Mouse (Mus musculus) 416B (cell line): ENCODE measurements at regions not wholly inside any gene's neighbourhood (a gene's known extent, or its start where the extent isn't known, plus 50 kb on each side); places are given as distances from the start of the nearest gene placed in this dataset.
"Not testable (repeated sequence)": the region's sequence is repeated elsewhere in the genome, so short reads cannot be mapped to it uniquely, and the experiment has no call there.

ENCODE experiments used
- DNase-seq: peaks from one replicate; pipeline ENCODE4 v3.0.0; 2011; ENCODE audit warnings: low read depth

DNA sequence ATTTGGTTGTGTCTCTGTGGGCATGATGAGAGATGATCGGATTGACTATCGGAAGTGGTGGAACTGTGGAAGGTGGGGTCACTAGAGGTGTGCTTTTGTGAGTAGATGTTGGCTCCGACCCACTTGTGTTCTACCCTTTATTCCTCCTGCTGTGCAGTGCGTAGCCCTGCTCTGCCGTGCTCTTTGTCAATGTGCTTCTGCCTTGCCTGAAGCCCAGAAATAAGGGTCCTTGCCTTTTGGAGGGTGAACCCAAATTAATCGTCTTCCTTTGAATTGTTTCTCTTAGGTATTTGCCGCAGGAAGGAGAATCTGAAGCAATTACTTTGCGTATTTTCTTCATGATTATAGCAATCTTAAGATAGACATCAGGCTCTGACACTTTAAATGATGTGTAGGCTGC is 421.6 kb upstream of the Zfp507 start:
- no peak for DNase-seq

- DNase-seq = no peak
These were observed 415.6 kb upstream of the Zfp507 start for GRCm38 (mm10) chr7:36218386-36218785.

GRCm38 (mm10) chr7:36210034-36210433 is 407.2 kb upstream of the Zfp507 start:
- DNase-seq = no peak

DNA sequence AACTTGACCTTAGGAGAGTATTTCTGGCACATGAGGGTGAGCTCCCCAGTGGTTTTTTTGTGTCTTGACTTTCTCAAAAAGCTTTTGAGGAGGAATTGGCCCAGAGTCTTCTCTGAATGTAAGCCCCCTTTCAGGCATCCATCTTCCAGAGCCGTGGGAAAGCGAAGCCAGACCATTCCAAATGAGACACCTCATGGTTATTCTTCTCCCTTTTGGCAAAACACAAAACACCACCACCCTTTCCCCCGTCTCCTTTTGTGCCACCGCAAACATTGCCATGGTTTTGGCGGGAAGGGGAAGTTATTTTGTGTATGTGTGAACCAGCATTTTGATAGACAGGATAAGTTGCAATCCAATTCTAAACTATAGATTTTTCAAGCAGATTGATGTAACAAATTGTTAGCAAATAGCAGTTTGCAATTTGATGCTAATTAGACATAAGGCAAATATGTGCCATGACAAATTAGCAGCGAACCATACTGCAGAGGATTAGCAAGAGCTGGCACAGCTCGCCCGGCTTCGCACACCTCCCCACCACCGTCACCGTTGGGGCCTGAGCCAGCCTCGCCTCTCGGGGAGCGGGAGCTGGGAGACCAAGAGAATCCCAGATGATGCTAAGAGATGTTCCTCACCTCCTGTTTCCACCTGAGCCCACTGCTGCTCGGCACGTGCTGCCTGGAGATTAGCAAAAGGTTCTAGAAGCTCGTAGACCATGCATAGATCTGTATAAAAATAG is 404.9 kb upstream of the Zfp507 start:
- DNase-seq = no peak

DNA sequence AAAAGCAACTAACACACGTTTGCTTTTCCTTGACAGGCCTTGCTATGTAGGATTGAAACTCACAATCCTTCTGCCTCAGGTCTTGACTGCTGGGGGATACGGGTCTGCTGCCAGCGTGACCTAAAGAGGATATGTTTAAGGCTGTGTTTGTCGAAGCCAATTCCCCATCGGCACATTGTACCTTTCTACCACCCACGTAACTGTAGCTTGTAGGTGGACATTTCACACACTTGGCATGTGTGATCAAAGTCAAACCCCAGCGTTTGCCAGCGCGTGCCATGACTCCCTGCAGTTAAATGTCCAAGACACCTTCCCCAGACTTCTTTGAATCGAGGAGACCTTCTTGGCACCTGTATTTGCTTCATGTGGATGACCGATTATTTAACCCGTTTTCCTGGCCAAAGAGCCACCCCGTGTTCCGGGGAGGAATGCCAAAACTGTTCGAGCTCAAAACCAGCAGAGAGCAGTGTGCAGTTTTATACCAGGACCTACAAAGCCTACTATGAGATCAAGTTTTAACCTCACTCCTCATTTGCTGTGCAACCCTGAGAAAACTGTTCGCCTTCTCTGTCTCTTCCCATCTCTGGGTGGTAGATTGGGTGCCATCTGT is 395.4 kb upstream of the Zfp507 start:
- no peak for DNase-seq

DNA sequence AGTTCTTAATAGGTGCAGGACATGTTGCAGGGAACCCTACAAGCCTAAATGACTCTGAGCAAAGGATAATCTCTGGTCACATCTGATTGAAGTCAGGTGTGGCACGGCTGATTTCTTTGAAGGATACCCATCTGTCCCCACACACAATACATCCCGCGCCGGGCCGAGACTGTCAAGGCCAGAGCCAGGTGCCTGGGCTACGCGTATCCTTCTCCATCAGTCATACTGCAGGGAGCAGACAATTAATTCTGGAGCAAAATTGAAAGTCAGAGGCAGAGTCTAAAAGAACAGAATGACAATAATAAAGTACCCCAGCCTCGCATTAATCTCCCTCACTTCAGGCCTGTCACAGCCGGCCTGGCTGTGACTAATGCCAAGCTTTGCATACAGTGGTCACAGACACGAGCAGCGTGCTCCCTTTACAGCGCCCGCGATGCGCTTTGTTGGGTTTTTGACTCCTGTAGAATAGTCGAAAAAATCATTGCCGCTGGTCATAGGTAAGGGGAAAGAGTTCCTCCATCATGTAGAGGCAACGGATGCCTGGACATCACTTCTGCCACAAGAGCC is 393.4 kb upstream of the Zfp507 start:
- DNase-seq = no peak

GRCm38 (mm10) chr7:36192645-36193044 is 389.8 kb upstream of the Zfp507 start:
- DNase-seq = no peak

DNA sequence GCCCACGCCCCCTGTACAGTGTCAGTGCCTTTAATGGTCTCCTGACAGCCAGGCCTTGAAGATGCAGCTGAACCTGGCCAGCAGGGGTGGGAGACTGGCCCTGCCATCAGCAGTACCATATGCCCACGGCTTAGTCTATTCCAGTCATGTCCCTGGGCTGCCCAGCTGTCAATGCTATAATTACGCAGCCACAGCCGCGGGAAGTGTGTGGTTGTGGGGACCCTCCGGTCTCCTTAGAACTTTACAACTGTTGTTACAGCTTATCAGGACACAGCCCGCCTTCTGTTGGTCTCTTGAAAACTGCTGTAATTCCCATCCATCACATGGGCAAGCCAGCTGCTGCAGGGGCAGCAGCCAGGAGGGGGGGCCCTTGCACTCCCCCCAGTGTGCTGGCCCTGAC is 375.1 kb upstream of the Zfp507 start:
- DNase-seq = no peak

DNA sequence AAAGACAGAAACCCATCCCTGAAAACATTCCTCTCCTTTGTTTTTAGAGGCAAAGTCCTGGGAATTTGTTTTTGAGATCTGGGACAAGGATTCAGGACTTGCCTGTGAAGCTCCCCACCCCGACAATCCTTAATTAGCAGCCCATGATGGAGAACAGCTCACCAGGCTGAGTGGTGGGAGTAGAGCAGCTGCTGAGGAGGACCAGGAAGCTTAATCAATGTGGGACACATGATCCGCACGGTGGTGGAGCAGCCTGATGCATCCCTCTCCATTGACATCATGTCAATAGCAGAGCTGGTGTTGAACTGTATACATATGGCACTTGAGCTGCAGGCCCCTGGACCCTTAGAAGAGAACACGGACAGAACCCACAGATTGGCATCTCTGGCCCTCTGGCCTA is 372.5 kb upstream of the Zfp507 start:
- DNase-seq = no peak

GRCm38 (mm10) chr7:36172511-36172910 is 369.7 kb upstream of the Zfp507 start:
- not testable (repeated sequence) for DNase-seq

GRCm38 (mm10) chr7:36157270-36157945 is 354.6 kb upstream of the Zfp507 start:
- no peak for DNase-seq

GRCm38 (mm10) chr7:36156595-36156994 is 353.8 kb upstream of the Zfp507 start:
- no peak for DNase-seq

DNA sequence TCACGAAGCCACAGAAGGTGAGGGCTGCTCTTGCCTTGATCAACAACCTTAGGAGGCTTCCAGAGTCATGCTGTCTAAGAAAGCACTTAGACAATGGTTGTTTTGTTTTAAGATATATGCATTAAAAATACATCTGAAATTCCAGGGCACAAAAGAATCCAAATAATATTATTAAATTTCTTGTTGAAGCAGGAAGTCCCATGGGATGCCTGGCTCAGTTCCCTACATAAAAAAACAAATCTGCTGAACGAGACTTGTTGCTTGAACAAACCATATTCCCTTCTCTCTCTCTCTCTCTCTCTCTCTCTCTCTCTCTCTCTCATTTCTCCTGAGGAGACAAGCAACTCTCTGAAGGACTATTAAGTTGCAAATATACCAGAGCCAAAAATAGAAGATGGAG is 352.8 kb upstream of the Zfp507 start:
- no peak for DNase-seq

- DNase-seq = no peak
These were observed 352.4 kb upstream of the Zfp507 start for GRCm38 (mm10) chr7:36155159-36155558.

DNA sequence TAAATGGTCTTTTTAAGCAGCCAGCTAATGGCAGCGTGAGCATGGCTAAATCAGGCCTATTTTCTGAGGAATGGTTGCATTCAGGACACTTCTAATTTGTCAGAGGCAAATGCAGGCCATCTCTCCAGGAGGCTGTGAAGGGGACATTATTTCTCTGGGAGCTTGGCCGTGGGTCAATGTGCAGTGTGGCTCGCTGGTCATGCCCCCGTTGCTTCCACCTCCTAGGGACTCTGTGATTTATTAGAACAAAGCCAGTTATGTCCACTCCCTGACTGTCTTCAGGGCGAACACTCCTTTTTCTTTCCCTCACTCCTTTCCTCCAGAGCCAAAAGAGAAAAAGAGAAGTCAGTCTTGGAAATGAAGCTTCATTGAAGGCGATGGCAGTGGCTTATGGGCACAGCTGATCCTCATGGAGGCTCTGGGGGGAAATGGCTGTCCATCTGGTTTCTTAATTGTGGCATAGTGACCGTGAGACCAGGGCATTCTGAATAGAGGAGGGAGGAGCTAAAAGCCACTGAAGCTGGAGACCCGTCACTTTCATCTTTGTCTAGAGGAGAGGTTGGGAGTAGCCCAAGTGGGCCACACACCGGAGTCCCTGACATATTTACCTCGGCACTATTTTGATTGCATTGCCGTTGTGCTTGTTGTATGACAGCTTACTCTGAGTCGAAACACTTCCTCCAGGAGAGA is 348.2 kb upstream of the Zfp507 start:
- no peak for DNase-seq

DNA sequence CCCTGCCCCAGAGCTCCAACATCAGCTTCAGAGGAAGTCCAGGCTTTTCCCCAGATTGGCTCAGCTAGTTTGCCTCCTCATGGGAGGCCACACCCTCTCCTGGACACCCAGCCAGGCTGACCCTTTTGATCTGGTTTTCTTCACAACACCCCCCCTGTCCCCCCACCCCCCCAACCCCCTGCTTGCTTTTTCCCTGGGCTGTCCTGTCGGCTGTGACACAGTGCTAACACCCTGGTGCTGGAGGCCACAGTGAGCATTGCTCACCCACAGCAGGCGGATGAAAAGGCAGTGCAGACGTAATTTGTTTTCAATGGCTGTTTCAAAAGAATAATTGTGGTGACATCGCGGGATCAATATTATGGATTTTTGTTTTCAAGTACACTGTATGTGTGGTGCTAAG is 333.8 kb upstream of the Zfp507 start:
- DNase-seq = no peak

- DNase-seq = no peak
These were observed 331.8 kb upstream of the Zfp507 start for GRCm38 (mm10) chr7:36134557-36134956.

DNA sequence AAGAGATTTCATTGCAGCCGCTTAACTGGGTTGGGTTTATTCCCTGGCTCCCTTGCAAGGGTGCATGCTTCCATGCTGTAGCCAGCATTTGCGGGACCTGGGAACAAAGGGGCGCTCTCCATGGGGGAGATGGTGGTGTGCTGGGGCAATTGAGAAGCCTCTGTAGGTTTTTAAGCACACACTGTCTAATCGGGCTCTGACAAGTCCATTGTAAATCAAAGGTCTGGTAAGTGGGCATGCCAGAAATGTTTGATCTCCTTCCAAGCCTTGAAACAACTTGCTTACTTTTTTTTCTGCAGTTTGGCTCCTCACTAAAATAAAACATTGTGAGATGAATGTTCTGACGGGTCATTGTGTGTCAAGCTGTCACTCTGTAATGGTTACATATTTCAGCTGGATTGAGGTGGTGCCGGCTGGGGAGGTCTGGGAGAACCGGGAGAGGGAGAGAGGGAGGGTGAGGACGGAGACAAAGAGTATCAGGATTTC is 330.9 kb upstream of the Zfp507 start:
- no peak for DNase-seq

DNA sequence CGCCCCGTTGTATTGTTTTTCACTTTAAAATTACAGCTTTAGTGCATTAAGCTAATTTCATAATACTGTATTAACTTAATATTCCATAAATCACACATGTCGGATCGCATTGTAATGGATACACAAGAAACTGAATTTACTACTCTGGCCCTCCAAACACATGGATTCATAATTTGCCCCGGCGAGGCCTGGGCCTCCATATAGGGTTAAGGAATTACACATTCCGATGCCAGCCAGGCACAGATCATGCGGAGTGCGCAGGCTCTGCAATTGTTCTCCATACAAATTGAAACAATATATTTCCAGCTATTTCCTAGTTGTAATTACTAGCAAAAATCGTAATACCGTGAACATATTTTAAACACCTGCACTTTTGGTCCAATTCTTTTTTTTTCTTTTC is 330.2 kb upstream of the Zfp507 start:
- no peak for DNase-seq

DNA sequence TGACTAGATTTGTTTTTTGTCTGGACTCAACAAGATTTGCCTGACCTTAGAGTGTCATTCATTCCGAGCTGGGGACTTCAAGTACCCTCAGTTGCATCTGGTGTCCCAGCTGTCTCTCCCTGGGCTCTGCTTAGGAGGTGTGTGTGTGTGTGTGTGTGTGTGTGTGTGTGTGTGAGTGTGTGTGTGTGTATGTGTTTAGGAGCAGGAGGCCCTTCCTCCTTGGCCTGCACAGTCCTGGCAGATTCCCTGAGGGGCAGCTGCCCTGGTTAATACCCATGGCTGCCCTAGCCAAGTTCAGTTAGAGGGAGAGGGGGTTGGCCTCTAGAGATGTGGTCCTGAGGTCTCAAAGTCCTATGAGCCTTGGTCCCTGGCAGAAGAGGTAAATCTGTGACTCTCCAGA is 329.8 kb upstream of the Zfp507 start:
- no peak for DNase-seq

- no peak for DNase-seq
These were observed 294.3 kb upstream of the Zfp507 start for GRCm38 (mm10) chr7:36097054-36097453.
